Mouse (Mus musculus) cerebellum, adult 8-10 months (tissue): Measurements from ENCODE around the gene Actrt2.

Experiments
- DNase-seq: peaks from one replicate; pipeline ENCODE4 v3.0.0; 2022

The Actrt2 gene

GRCm38 (mm10) chr4:154667767-154668166, at the start of gene Actrt2:
Gene Actrt2 (minus strand): TSS chr4:154667867.
- no peak for DNase-seq

DNA sequence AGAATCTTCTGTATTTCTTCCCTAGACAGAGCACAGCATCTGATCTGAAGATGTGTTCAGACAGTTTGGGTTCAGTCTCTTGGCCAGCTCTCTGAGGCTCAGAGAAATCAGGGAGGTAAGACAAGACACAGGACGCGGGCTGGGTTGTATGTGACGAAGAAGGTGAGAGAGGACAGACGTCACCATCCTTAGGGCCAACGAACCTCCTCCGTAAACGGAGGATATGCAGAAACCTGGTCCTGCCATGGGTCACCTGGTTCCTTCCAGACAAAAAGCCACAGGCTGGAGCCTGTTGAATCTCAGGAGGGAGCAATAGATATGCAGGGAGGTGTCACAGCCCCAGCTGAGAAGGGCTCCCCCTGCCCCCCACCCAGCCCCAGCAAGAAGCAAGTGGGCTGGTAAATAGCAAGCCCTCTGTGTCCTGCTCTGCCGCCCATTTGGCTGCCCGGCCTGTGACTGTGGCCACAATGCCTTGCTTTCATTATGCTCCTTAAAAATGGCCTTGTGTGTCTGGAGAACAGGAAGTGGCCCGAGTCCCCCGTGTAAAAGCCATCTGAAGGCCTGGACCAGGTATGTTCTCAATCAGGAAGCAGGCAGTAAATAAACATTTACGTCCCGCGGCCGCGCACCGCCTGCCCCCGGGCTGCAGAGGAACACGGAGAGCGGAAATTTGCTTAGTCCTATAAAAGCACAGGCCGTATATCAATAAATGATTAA, 41.9 kb upstream of the Actrt2 start:
- no peak for DNase-seq

DNA sequence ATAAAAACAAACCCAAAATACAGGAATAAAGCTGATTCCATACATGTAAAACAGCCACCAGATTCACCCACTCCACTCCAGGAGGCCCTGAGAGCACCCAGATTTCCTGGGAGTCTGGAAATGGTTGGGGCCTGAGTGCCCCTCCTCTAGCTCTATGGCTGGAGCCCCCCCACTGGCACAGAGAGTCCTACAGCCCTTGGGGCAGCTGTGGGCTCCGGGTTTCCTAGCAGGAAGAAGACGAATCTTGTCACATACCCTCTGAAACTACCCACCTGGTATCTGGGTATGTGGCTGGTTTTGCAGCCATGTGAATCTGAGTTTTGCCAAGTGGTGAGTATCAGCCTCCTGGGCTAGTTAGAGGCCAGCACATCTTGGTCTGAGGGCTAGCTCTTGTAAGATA, 41.1 kb upstream of the Actrt2 start:
- no peak for DNase-seq

GRCm38 (mm10) chr4:154708223-154708622, 40.6 kb upstream of the Actrt2 start:
- no peak for DNase-seq

DNA sequence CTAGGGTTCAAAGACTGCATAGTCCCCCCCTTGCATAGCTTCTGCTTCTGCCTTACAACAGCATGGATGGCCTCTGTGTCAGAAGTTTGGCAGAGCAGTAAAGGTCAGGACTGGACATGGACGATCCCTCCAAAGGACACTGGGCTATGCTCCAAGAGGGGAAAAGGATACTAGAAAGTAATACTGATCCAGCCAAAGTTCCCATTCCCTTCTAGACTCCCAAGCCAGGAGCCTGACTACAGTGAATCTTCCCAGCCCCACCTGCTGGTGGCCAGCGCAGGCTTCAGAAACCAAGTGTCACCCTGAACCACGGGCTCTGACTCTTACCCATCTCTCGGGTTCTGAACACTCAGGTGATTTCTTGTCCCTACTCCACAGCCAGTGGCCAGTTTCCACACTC, 39.9 kb upstream of the Actrt2 start:
- DNase-seq, result no peak

DNA sequence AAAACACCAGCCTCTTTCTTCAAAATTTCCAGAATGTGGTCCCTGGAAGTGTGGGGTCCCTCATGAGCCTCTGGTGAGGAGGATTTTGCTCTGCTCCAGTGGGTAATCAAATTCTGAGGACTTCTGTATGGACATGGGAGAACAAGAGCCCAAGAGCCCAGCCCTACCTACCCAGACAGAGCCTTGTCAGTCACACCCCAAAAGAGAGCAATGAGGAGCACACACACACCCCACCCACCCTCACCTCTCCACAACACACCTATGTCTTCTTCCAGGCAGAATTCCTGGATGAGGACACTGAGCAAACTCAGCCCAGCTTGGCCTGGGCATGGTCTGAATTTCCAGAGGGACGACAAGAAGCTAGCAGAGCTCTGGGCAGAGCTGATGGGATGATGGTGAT, 38.8 kb upstream of the Actrt2 start:
- DNase-seq, result no peak

- DNase-seq, result no peak
Measured at GRCm38 (mm10) chr4:154705681-154706080, 38.0 kb upstream of the Actrt2 start.

DNA sequence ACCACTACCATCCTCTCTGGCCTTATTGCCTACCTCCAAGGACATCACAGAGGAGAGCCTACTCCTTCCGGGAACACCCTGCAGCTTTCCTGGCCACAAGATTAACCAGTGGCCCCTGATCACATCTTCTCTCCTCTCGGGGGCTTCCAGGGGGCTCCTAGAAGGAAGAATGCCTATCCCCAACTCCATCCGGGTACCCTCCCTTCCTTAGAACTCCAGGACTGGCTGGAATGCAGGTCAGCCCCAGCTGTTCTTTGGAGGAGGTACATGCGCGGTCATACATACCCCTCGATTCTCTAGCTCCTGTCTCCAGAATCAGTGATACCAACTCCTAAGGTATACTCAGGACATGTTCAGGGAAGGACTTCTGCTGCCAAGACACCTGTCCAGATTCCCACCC, 37.4 kb upstream of the Actrt2 start:
- no peak for DNase-seq

- no peak for DNase-seq
Measured at GRCm38 (mm10) chr4:154704591-154704990, 36.9 kb upstream of the Actrt2 start.

DNA sequence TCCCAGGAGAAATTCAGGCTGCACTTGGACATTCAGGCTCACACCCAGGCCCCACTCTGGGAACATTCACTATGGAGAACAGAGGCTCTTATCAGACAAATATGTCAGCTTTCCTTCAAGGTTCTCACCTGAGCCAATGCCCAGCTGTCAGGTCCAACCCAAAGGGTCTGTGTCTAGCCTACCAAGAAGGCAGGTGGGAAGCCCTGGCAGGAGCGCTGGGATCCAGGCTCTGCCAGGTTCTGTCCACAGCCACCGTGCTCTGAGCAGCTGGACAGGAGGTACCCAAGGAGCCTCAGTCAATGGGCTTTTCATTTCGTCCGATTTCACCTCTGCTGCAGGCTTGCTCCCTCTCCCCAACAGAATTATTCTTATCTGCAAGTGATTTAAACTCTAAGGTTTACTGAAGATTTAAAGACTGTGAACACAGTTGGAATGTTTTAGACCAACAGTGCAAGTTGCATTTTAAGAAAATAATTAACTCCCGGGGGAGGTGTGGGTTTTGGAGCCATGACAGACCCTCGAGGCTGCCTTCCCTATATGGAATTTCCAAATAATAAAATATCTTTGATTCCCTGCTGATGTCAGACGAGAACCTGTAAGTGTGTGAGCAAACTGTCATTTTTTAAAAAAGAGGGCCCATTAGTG, 35.9 kb upstream of the Actrt2 start:
- no peak for DNase-seq

DNA sequence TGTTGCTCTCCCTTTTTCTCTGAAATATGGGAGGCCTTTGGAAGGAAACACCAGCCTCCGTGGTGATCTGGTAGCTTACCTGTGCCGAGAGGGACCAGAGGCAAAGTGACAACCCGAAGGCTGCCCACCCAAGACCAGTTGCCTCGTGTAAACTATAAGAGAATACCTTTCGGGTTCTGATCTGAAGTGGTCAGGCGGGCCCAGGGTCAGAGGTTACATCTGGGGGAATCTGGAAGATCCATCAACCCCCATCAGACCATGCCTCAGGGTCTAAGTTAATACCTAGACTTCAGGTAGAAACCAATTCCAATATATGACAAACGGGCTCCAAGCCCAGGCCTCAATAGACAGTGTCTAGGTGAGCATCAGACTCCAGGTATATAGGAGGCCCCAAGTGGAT, 35.3 kb upstream of the Actrt2 start:
- no peak for DNase-seq

DNA sequence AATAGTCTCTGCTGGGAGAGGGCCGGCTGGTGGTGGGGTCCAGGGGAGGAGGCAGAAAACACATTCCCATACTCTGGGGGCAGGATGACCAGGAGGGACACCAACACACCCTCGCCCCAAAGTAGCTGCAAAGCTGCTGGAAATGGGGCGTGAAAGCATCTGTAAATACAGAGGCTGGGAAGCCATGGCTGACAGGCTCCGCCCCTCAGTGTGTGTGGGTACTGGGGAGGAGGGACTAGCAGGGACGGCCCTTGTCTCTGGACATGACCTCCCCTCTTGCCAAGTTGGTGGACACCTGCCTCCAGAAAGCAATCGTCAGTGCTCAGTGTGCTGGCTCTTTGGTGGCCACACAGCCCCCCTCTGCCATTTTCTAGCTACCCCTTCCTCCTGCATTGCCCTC, 34.5 kb upstream of the Actrt2 start:
- DNase-seq, result no peak

DNA sequence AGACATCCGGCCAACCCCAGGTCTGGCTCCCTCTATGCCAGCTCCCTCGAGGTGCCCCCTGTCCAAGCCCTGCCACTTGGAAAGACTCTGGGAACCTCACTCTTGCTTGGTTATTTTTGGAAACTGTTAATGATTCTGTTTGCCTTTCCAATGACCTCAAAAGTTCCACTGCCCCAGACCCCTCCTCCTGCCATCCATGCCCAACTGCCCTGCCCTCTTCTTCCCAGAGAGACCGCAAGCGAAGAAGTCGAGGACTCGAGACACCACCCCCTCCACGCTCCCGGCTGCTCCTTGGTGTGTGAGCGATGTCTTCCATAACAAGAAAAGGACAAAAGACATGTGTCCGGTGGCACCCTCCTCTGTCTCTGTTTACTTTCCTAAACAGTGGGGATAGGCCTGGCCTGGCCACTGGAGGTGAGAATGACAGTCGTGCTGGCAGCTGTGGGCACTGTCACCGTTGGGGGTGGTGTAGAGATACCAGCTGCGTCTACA, 33.3 kb upstream of the Actrt2 start:
- DNase-seq, result no peak

DNA sequence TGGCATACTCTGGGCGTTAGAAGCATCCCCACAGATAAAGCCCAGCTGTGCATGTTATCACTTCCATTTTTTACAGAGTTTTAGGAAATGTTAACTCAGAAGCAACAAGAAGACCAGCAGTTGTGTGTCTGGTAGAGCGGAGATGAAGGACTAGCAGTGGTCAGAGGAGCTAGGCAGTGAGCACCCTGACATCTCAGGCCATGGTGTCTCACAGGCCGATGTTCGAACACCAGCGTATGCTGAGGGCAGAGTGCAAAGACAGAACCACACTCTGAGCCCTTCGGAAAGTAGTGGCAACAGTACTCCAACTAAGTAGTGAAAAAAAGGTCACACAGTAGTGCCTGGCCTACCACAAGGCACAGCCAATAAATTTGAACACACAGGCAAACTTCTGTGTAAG, 32.8 kb upstream of the Actrt2 start:
- no peak for DNase-seq

DNA sequence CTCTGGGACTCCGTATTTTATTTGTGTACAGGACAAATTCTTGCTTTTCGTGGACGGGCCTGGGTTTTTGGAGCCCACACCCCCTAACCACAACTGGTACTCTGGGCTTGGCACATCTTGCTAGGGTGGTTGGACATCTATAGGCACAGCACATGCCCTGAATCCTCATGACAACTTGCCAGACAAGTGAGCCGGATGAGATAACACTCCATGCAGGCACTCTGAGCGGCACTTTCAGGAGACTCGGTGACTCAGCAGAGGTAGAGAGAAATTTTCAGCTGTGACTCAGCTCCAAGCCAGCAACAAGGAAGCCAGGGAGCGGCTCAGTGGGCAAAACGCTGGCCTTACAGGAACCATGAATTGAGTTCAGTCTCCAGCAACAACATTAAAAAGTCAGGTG, 31.6 kb upstream of the Actrt2 start:
- no peak for DNase-seq

- no peak for DNase-seq
Measured at GRCm38 (mm10) chr4:154698631-154699030, 31.0 kb upstream of the Actrt2 start.

DNA sequence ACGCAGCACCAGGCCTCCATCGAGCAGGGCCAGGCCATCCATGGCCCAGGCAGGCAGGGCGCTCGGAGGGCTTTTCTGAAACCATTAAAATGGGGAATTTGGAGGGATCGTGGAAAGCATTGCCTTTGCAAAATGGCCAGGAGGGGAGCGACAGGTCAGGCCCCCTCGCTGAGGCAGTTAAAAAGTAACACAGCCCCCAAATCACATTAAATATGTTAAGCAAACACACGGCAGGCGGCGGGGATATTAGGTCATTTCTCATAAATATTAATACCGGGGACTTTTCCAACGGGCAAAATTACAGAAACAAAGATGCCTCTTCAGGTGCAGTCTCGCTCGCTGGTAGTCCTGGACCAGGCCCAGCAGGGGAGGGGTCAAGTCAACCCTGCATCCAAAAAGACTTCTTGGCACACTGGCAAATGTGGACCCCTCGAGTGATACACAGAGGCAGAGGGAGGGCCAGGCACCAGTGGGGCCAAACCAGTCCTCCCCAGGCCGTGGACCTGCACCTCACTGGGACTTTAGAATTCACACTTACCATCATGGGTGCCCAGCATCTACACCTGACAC, 30.4 kb upstream of the Actrt2 start:
- DNase-seq, result no peak

DNA sequence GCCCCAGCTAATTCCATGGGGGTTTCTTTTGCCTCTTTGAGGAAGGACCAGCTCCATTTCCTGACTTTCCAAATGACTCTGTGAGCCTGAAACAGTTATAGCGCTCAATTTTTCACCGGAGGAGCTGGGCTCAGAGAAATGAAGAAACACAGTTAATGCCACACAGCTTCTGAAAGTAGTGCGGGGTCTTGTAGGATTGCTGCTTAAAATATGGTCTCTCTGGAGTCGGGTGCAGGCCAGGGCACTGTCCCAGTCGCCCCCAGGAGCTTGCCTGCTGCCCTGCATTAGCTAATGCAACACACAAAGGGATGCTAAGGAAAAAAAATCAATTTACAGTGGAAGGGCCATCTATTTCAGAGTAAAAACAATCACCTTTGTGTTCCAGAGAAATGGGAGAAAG, 29.8 kb upstream of the Actrt2 start:
- no peak for DNase-seq

- no peak for DNase-seq
Measured at GRCm38 (mm10) chr4:154696552-154696951, 28.9 kb upstream of the Actrt2 start.

- DNase-seq, result no peak
Measured at GRCm38 (mm10) chr4:154696146-154696545, 28.5 kb upstream of the Actrt2 start.

DNA sequence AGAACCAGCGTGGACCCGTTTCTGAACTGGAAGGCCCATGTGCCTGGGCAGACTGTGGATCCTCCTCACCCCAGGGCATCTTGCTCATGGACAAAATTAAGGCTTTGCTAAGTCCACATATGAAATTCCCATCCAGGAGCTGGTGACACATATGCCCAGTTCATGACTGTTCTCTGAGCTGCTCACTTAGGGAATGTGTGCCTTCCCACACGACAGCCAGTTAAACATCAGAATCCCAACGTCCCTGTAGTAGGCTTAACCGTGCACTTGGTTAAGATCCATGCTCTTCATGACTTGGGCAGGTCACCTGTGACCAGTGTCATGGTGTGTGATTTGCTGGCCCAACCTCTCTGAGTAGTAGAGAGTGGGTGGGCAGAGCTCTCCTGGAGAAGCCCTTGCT, 26.7 kb upstream of the Actrt2 start:
- DNase-seq, result no peak

GRCm38 (mm10) chr4:154693348-154694015, 25.8 kb upstream of the Actrt2 start:
- no peak for DNase-seq

GRCm38 (mm10) chr4:154683068-154683752, 15.5 kb upstream of the Actrt2 start:
- no peak for DNase-seq
